Mouse (Mus musculus) neural tube, embryonic 14.5 days (tissue): ENCODE measurements around the gene Smg6. TPM values are rescaled to one million over a fixed set of nuclear protein-coding genes. Genes with fewer than 3 reads are reported as not detected.

ENCODE experiments used
- ATAC-seq: fragments of 200-750 bp; cut with Nextera tagmentation; 2 replicates; pipeline ENCODE4 v1.8.0; 2017; ENCODE audit warnings: low read depth, mild to moderate bottlenecking, moderate TSS enrichment, moderate library complexity
- H3K27ac ChIP-seq: fragments of 300-500 bp; sonication (generic); 2 replicates; pipeline ENCODE4 v1.5.1; 2014; ENCODE audit warnings: low read depth, mild to moderate bottlenecking, control low read depth, low read length, moderate library complexity, mixed read lengths
- H3K27me3 ChIP-seq: fragments of 300-500 bp; sonication (generic); 2 replicates; pipeline ENCODE4 v1.6.1; 2014; ENCODE audit warnings: low read length; ENCODE audit not compliant: control insufficient read depth, insufficient read depth
- H3K36me3 ChIP-seq: fragments of 300-500 bp; sonication (generic); 2 replicates; pipeline ENCODE4 v1.6.1; 2014; ENCODE audit warnings: low read length, mixed read lengths; ENCODE audit not compliant: control insufficient read depth, insufficient read depth
- H3K4me1 ChIP-seq: fragments of 300-500 bp; sonication (generic); 2 replicates; pipeline ENCODE4 v1.6.1; 2014; ENCODE audit warnings: low read length; ENCODE audit not compliant: control insufficient read depth, insufficient read depth
- H3K4me2 ChIP-seq: fragments of 300-500 bp; sonication (generic); 2 replicates; pipeline ENCODE4 v1.6.1; 2014; ENCODE audit warnings: mild to moderate bottlenecking, low read depth, low read length, control low read depth
- H3K4me3 ChIP-seq: fragments of 300-500 bp; sonication (generic); 2 replicates; pipeline ENCODE4 v1.5.1; 2014; ENCODE audit warnings: low read depth, low read length, control low read depth, mixed read lengths
- H3K9ac ChIP-seq: fragments of 300-500 bp; sonication (generic); replicated peaks from 2 replicates; pipeline ENCODE4 v1.6.1; 2014; ENCODE audit warnings: low read depth, mild to moderate bottlenecking, control low read depth, low read length, mixed read lengths
- H3K9me3 ChIP-seq: fragments of 300-500 bp; sonication (generic); 2 replicates; pipeline ENCODE4 v1.6.1; 2016; ENCODE audit warnings: low read length; ENCODE audit not compliant: control insufficient read depth
- whole genome bisulfite sequencing: fragments of 180-500 bp; shearing (Covaris S2); extraction: QIAGEN DNeasy Blood & Tissue Kit; methylation state at CpG from one replicate; pipeline ENCODE4 v1.1.7; 2014; 5-methylcytosine and 5-hydroxymethylcytosine counted together
- polyA plus RNA-seq: library from polyadenylated mRNA; unstranded; fragments of >200 nt; fragmentation: Nextera tagmentation; extraction: Ambion mirVana; gene quantifications from 2 replicates; pipeline ENCODE4 v1.2.1, GENCODE M21; 2014

The Smg6 gene
- polyA plus RNA-seq, 1 experiment from 2014 or later, result 13.7 TPM

DNA sequence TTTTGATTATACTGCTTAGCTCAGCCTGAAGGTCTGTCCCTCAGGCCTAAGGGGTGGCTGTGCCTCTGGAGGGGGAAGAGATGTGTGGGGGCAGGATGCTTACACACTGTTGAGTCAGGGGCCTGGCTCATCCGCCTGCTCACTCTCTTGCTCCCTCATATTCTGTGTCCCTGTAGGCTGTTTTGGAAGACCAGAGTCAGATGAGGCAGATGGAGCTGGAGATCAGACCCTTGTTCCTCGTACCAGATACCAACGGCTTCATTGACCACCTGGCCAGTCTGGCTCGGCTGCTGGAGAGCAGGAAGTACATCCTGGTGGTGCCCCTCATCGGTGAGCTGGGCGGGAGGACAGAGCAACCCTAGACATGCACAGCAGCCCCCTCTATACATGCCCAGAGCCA is 230.4 kb downstream of the Smg6 start:
- Histone ChIP-seq H3K4me2 (no peak overlapping the region), H3K27ac (no peak overlapping the region), H3K9me3 (no peaks in the 10 kb centered on the region), H3K9ac (no peak overlapping the region), H3K36me3 (peaks cover 5% of the 10 kb centered on the region; the same call in 1 of the 2 replicates), H3K4me3 (no peak overlapping the region), H3K27me3 (no peaks in the 10 kb centered on the region), H3K4me1 (no peaks in the 10 kb centered on the region; the same call in 1 of the 2 replicates)
- no peak for ATAC-seq
- 84% methylated on average over 6 of the region's 6 CpGs for WGBS

DNA sequence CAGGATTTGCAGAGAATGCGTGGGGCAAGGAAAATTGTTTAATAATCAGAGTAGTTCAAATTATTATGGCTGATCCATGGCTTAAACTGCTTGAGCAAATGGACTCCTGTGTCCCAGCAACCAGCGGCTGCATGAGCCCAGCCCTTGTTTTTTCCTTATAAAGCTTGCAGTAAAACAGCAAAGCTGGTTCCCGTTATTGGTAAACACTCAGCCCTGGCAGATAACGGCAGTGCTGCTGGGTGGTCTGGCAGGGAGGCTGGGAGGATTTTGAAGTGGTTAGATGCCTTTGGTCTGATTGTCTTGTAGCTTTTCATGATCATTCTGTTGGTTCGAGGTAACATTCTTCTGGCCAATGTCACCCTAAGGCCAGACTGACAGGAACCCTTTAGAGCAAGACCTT is 230.8 kb downstream of the Smg6 start:
- Histone ChIP-seq H3K4me1 (no peaks in the 10 kb centered on the region; the same call in 1 of the 2 replicates), H3K9me3 (no peaks in the 10 kb centered on the region), H3K4me2 (no peak overlapping the region), H3K9ac (no peak overlapping the region), H3K4me3 (no peak overlapping the region), H3K27ac (no peak overlapping the region; the same call in 1 of the 2 replicates), H3K27me3 (no peaks in the 10 kb centered on the region), H3K36me3 (peaks cover 7% of the 10 kb centered on the region; the same call in 1 of the 2 replicates)
- WGBS, result 77% methylated on average over 5 of the region's 5 CpGs
- no peak for ATAC-seq

DNA sequence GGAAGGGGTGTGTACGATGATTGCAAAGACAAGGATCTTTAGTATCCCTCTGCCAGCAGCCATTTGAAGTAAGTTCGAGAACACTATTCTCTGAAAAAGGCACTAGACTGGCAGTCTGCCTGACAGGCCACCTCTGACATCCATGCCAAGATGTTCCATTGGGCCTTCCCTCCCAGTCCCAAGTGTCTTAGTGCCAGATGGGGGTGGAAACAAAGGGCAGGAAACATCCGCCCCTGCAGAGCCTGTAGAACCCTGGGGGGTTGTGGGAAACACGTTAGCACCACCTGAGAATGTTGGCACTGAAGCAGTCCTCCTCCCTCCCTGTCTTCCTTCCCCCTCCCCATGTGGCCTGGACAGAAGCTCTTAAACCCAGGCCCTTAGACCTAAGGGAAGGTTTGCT is 231.4 kb downstream of the Smg6 start:
- Histone ChIP-seq H3K4me1 (no peaks in the 10 kb centered on the region; the same call in 1 of the 2 replicates), H3K4me3 (no peak overlapping the region), H3K36me3 (peaks cover 9% of the 10 kb centered on the region; the same call in 1 of the 2 replicates), H3K9ac (no peak overlapping the region), H3K27me3 (no peaks in the 10 kb centered on the region), H3K4me2 (no peak overlapping the region), H3K27ac (peak overlapping the region; percentile 34), H3K9me3 (no peaks in the 10 kb centered on the region)
- 47% methylated on average over 4 of the region's 4 CpGs for WGBS
- ATAC-seq, result no peak

GRCm38 (mm10) chr11:75157901-75158300 is 232.3 kb downstream of the Smg6 start:
- Histone ChIP-seq H3K27ac (no peak overlapping the region), H3K9me3 (no peaks in the 10 kb centered on the region), H3K4me3 (no peak overlapping the region), H3K9ac (no peak overlapping the region), H3K27me3 (peaks cover 3% of the 10 kb centered on the region; the same call in 1 of the 2 replicates), H3K36me3 (peaks cover 14% of the 10 kb centered on the region; the same call in 1 of the 2 replicates), H3K4me1 (no peaks in the 10 kb centered on the region; the same call in 1 of the 2 replicates), H3K4me2 (no peak overlapping the region)
- WGBS, result 54% methylated on average over 2 of the region's 2 CpGs
- ATAC-seq, result no peak

GRCm38 (mm10) chr11:75158432-75158831 is 232.8 kb downstream of the Smg6 start:
- H3K9me3 ChIP-seq, result no peaks in the 10 kb centered on the region
- H3K4me1 ChIP-seq, result no peaks in the 10 kb centered on the region; the same call in 1 of the 2 replicates
- H3K27me3 ChIP-seq, result peaks cover 6% of the 10 kb centered on the region; the same call in 1 of the 2 replicates
- no peak overlapping the region for H3K27ac ChIP-seq
- peaks cover 20% of the 10 kb centered on the region; the same call in 1 of the 2 replicates for H3K36me3 ChIP-seq
- H3K4me3 ChIP-seq, result no peak overlapping the region
- no peak overlapping the region for H3K9ac ChIP-seq
- no peak overlapping the region for H3K4me2 ChIP-seq
- 94% methylated on average over 14 of the region's 14 CpGs for WGBS
- no peak for ATAC-seq

DNA sequence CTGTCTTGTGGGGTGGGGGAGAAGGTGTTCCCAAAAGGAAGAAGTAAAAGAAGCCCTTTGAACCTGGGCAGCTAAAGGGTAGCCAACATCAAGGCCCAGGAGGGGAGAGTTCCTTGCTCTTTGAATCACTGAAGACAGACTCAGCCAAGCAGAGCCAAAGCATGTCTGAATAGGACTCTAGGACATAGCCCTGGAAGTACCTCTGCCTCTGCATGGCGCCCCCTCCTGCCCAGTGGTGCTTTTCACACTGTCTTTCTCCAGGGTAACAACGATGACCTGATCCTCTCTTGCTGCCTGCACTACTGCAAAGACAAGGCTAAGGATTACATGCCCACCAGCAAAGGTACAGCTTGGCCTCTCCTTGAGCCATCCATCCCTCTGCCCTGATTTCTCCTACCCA is 233.9 kb downstream of the Smg6 start:
- H3K36me3 ChIP-seq, result peaks cover 20% of the 10 kb centered on the region; the same call in 1 of the 2 replicates
- peaks cover 15% of the 10 kb centered on the region for H3K27me3 ChIP-seq
- H3K9ac ChIP-seq, result no peak overlapping the region
- H3K27ac ChIP-seq, result no peak overlapping the region
- no peaks in the 10 kb centered on the region for H3K9me3 ChIP-seq
- no peak overlapping the region for H3K4me3 ChIP-seq
- no peak overlapping the region for H3K4me2 ChIP-seq
- H3K4me1 ChIP-seq, result no peaks in the 10 kb centered on the region; the same call in 1 of the 2 replicates
- ATAC-seq, result no peak
- 64% methylated on average over 2 of the region's 2 CpGs for WGBS

GRCm38 (mm10) chr11:75160954-75161353 is 235.3 kb downstream of the Smg6 start:
- no peak for ATAC-seq
- Histone ChIP-seq H3K4me1 (peaks cover 6% of the 10 kb centered on the region), H3K9me3 (no peaks in the 10 kb centered on the region), H3K27ac (no peak overlapping the region), H3K4me2 (no peak overlapping the region), H3K27me3 (peaks cover 27% of the 10 kb centered on the region), H3K36me3 (peaks cover 20% of the 10 kb centered on the region; the same call in 1 of the 2 replicates), H3K9ac (no peak overlapping the region), H3K4me3 (no peak overlapping the region)
- WGBS, result 87% methylated on average over 7 of the region's 7 CpGs

GRCm38 (mm10) chr11:75161417-75162008 is 235.9 kb downstream of the Smg6 start:
- H3K9me3 ChIP-seq, result no peaks in the 10 kb centered on the region
- no peak overlapping the region for H3K27ac ChIP-seq
- peaks cover 30% of the 10 kb centered on the region for H3K27me3 ChIP-seq
- H3K4me2 ChIP-seq, result no peak overlapping the region
- no peak overlapping the region for H3K9ac ChIP-seq
- no peak for ATAC-seq
- H3K4me1 ChIP-seq, result peaks cover 8% of the 10 kb centered on the region
- H3K4me3 ChIP-seq, result no peak overlapping the region
- H3K36me3 ChIP-seq, result peaks cover 20% of the 10 kb centered on the region; the same call in 1 of the 2 replicates
- 73% methylated on average over 4 of the region's 4 CpGs for WGBS

DNA sequence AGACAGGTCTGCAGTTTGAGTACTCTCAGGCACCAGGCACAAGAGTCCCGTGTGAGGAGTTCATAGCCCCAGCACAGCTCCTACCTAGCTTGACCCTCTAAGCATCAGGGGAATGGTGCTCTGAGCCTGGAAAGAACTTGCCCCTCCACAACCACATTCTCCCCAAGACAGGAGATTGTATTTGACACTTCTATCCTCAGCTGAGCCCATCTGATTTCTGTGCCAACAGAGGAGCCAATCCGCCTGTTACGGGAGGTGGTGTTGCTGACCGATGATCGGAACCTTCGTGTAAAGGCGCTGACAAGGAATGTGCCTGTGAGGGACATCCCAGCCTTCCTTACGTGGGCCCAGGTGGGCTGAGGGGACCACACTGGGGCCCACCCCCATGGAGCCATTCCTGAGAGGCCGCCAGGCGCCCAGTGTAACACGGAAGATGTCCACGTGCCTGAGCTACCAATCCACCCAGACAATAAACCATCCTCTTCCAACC is 237.0 kb downstream of the Smg6 start:
- H3K4me1 ChIP-seq, result peaks cover 8% of the 10 kb centered on the region; the same call in 1 of the 2 replicates
- H3K9ac ChIP-seq, result no peak overlapping the region
- peaks cover 20% of the 10 kb centered on the region; the same call in 1 of the 2 replicates for H3K36me3 ChIP-seq
- no peak for ATAC-seq
- H3K27ac ChIP-seq, result no peak overlapping the region
- H3K9me3 ChIP-seq, result no peaks in the 10 kb centered on the region
- H3K27me3 ChIP-seq, result peaks cover 38% of the 10 kb centered on the region
- H3K4me3 ChIP-seq, result no peak overlapping the region
- no peak overlapping the region for H3K4me2 ChIP-seq
- 92% methylated on average over 12 of the region's 12 CpGs for WGBS
